Mouse (Mus musculus) lung, postnatal 0 days (tissue): ENCODE measurements at regions not wholly inside any gene's neighbourhood (a gene's known extent, or its start where the extent isn't known, plus 50 kb on each side); places are given as distances from the start of the nearest gene placed in this dataset.

Experiments used
- ATAC-seq: fragments of 200-750 bp; cut with Nextera tagmentation; 2 replicates; pipeline ENCODE4 v1.8.0; 2017; ENCODE audit warnings: moderate library complexity
- DNase-seq: peaks from one replicate; pipeline ENCODE4 v3.0.0-alpha.2; 2016; ENCODE audit warnings: low spot score
- H3K27ac ChIP-seq: fragments of 300-500 bp; sonication (generic); 2 replicates; pipeline ENCODE4 v1.5.1; 2014; ENCODE audit warnings: antibody characterized with exemption, mild to moderate bottlenecking, low read length, mixed read lengths
- H3K27me3 ChIP-seq: fragments of 300-500 bp; sonication (generic); replicated peaks from 2 replicates; pipeline ENCODE4 v1.6.1; 2014; ENCODE audit warnings: low read length, mixed read lengths; ENCODE audit not compliant: insufficient read depth
- H3K36me3 ChIP-seq: fragments of 300-500 bp; sonication (generic); 2 replicates; pipeline ENCODE4 v1.6.1; 2014; ENCODE audit warnings: low read length, mixed read lengths; ENCODE audit not compliant: insufficient read depth
- H3K4me1 ChIP-seq: fragments of 300-500 bp; sonication (generic); 2 replicates; pipeline ENCODE4 v1.6.1; 2014; ENCODE audit warnings: antibody characterized with exemption, low read depth, low read length, mixed read lengths; ENCODE audit not compliant: insufficient read depth
- H3K4me2 ChIP-seq: fragments of 300-500 bp; sonication (generic); replicated peaks from 2 replicates; pipeline ENCODE4 v1.6.1; 2014; ENCODE audit warnings: low read depth, mild to moderate bottlenecking, low read length, moderate library complexity, mixed read lengths
- H3K4me3 ChIP-seq: fragments of 300-500 bp; sonication (generic); 2 replicates; pipeline ENCODE4 v1.5.1; 2014; ENCODE audit warnings: low read depth, low read length
- H3K9ac ChIP-seq: fragments of 300-500 bp; sonication (generic); replicated peaks from 2 replicates; pipeline ENCODE4 v1.6.1; 2014; ENCODE audit warnings: low read depth, mild to moderate bottlenecking
- H3K9me3 ChIP-seq: fragments of 300-500 bp; sonication (generic); 2 replicates; pipeline ENCODE4 v1.6.1; 2016; ENCODE audit warnings: low read length, mixed read lengths
- CTCF ChIP-seq: IDR thresholded peaks from 2 replicates; pipeline ENCODE4 v1.5.1; 2016; ENCODE audit warnings: antibody characterized with exemption, mild to moderate bottlenecking
- EP300 ChIP-seq: IDR thresholded peaks from 2 replicates; pipeline ENCODE4 v1.6.1; 2016; ENCODE audit warnings: antibody characterized with exemption, mild to moderate bottlenecking, control low read depth
- WGBS: fragments of 180-500 bp; shearing (Covaris S2); extraction: QIAGEN DNeasy Blood & Tissue Kit; methylation state at CpG from one replicate; pipeline ENCODE4 v1.1.7; 2014; 5-methylcytosine and 5-hydroxymethylcytosine counted together

- Histone ChIP-seq H3K27me3 (no peaks in the 10 kb centered on the region), H3K9me3 (no peaks in the 10 kb centered on the region), H3K4me3 (no peak overlapping the region), H3K36me3 (no peaks in the 10 kb centered on the region), H3K4me1 (no peaks in the 10 kb centered on the region), H3K9ac (no peak overlapping the region), H3K4me2 (no peak overlapping the region), H3K27ac (no peak overlapping the region)
- TF ChIP-seq CTCF (no peak), EP300 (no peak)
- ATAC-seq (no peak), DNase-seq (no peak)
- WGBS, result 70% methylated on average over 6 of the region's 6 CpGs
Observed at GRCm38 (mm10) chr3:40189529-40189928, 341.6 kb upstream of the Intu start.

- WGBS, result 54% methylated on average over 4 of the region's 4 CpGs
- H3K4me3 ChIP-seq, result no peak overlapping the region
- H3K9me3 ChIP-seq, result no peaks in the 10 kb centered on the region
- TF ChIP-seq CTCF (no peak), EP300 (no peak)
- H3K27ac ChIP-seq, result no peak overlapping the region
- ATAC-seq, result no peak
- no peak overlapping the region for H3K9ac ChIP-seq
- H3K36me3 ChIP-seq, result no peaks in the 10 kb centered on the region
- H3K27me3 ChIP-seq, result no peaks in the 10 kb centered on the region
- no peak for DNase-seq
- no peak overlapping the region for H3K4me2 ChIP-seq
- H3K4me1 ChIP-seq, result no peaks in the 10 kb centered on the region
Observed at GRCm38 (mm10) chr3:40190024-40190423, 341.1 kb upstream of the Intu start.

- Histone ChIP-seq H3K27me3 (no peaks in the 10 kb centered on the region), H3K27ac (no peak overlapping the region), H3K9me3 (no peaks in the 10 kb centered on the region), H3K4me3 (no peak overlapping the region), H3K9ac (no peak overlapping the region), H3K36me3 (no peaks in the 10 kb centered on the region), H3K4me2 (no peak overlapping the region), H3K4me1 (no peaks in the 10 kb centered on the region)
- DNase-seq, result no peak
- TF ChIP-seq EP300 (no peak), CTCF (no peak)
- ATAC-seq, result no peak
- WGBS, result 78% methylated on average over 4 of the region's 4 CpGs
Observed at GRCm38 (mm10) chr3:40200174-40200573, 330.9 kb upstream of the Intu start.

- Histone ChIP-seq H3K4me1 (no peaks in the 10 kb centered on the region), H3K9me3 (no peaks in the 10 kb centered on the region), H3K4me3 (no peak overlapping the region), H3K27ac (no peak overlapping the region), H3K36me3 (no peaks in the 10 kb centered on the region), H3K27me3 (no peaks in the 10 kb centered on the region), H3K9ac (no peak overlapping the region), H3K4me2 (no peak overlapping the region)
- ATAC-seq (no peak), DNase-seq (no peak)
- 86% methylated on average over 4 of the region's 4 CpGs for WGBS
- TF ChIP-seq CTCF (no peak), EP300 (no peak)
Observed at GRCm38 (mm10) chr3:40206326-40206725, 324.8 kb upstream of the Intu start.

- ATAC-seq (no peak), DNase-seq (no peak)
- H3K4me2 ChIP-seq, result no peak overlapping the region
- H3K4me3 ChIP-seq, result no peak overlapping the region
- no peaks in the 10 kb centered on the region for H3K27me3 ChIP-seq
- H3K27ac ChIP-seq, result no peak overlapping the region
- no peaks in the 10 kb centered on the region for H3K36me3 ChIP-seq
- H3K9ac ChIP-seq, result no peak overlapping the region
- TF ChIP-seq CTCF (no peak), EP300 (no peak)
- no peaks in the 10 kb centered on the region for H3K4me1 ChIP-seq
- no peaks in the 10 kb centered on the region for H3K9me3 ChIP-seq
Observed at GRCm38 (mm10) chr3:40211793-40212192, 319.3 kb upstream of the Intu start.

- H3K4me1 ChIP-seq, result no peaks in the 10 kb centered on the region
- 63% methylated on average over 1 of the region's 1 CpGs for WGBS
- H3K27ac ChIP-seq, result no peak overlapping the region
- no peaks in the 10 kb centered on the region for H3K36me3 ChIP-seq
- ATAC-seq (no peak), DNase-seq (no peak)
- H3K4me3 ChIP-seq, result no peak overlapping the region
- no peaks in the 10 kb centered on the region for H3K27me3 ChIP-seq
- H3K4me2 ChIP-seq, result no peak overlapping the region
- TF ChIP-seq EP300 (no peak), CTCF (no peak)
- no peak overlapping the region for H3K9ac ChIP-seq
- no peaks in the 10 kb centered on the region for H3K9me3 ChIP-seq
Observed at GRCm38 (mm10) chr3:40226772-40227171, 304.3 kb upstream of the Intu start.

- Histone ChIP-seq H3K9ac (no peak overlapping the region), H3K4me2 (no peak overlapping the region), H3K36me3 (no peaks in the 10 kb centered on the region), H3K27me3 (no peaks in the 10 kb centered on the region), H3K4me3 (no peak overlapping the region), H3K9me3 (no peaks in the 10 kb centered on the region), H3K4me1 (no peaks in the 10 kb centered on the region), H3K27ac (no peak overlapping the region)
- ATAC-seq, result no peak
- 86% methylated on average over 4 of the region's 4 CpGs for WGBS
- no peak for TF ChIP-seq EP300
- no peak for TF ChIP-seq CTCF
- DNase-seq, result no peak
Observed at GRCm38 (mm10) chr3:40243499-40244101, 287.5 kb upstream of the Intu start.
